8 mouse cellular contexts compared by ENCODE assay signal in the genomic region with DNA sequence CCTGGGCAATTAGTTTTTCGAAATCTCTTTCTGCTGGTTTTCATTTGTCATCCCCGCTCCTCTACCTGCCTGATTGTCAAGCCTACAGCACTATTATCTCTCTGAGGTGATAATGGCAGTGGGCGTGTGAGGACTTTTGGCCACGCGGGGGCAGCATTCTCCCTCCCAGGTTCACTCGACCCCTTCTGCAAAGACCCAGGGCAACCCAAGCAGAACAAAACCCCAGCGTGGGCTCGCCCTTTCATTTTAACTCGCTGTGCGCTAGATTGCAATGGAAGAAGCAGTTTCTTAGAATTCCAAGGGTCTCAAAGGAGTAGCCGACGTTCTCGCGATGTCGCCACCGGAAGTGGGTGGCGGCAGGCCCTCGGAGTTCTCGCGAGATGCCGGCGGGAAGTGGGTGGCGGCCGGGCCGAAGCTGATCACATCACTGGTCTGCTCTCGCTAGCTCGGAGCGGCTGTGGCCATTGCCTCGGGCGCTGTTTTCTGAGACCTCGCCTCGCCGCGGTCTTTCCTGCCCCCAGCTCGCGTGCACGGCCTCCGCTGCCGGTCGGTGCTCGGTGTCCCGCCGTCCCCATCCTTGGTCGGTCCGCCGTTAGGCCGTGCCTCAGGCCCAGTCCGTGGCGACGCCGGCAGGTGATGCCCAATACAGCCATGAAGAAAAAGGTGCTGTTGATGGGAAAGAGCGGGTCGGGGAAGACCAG. TPM values are rescaled to one million over a fixed set of nuclear protein-coding genes. Genes with fewer than 3 reads are reported as not detected.
DNase-seq lines count a peak whose midpoint lies in the region; ATAC-seq lines count a peak whose summit lies in the region.

Gene Rraga, plus strand, starts transcription at position 386 of the 701 bp plus-strand sequence.

- H3K9me3 ChIP-seq in hindbrain, embryonic 14.5 days (ENCODE audit: control insufficient read depth, low read length): no peaks in the 10 kb centered on the region

- H3K36me3 ChIP-seq in hindbrain, embryonic 14.5 days (replicated peaks; ENCODE audit: control insufficient read depth, insufficient read depth): peaks cover 15% of the 10 kb centered on the region; the same call in 1 of the 2 replicates

- ATAC-seq in hindbrain, embryonic 14.5 days (ENCODE audit: low FRiP score): peak; percentile 98

- H3K4me1 ChIP-seq in hindbrain, embryonic 14.5 days (replicated peaks; ENCODE audit: control insufficient read depth, insufficient read depth, low read length): peaks cover 25% of the 10 kb centered on the region

- under 1% methylated on average over 53 of the region's 53 CpGs for WGBS in hindbrain, embryonic 14.5 days

- H3K4me3 ChIP-seq in hindbrain, embryonic 14.5 days (replicated peaks; ENCODE audit: low read length): peak within 1 kb of the TSS; percentile 74

- H3K27ac ChIP-seq in hindbrain, embryonic 14.5 days: peak within 1 kb of the TSS; percentile 93

- no peaks in the 10 kb centered on the region for H3K27me3 ChIP-seq in hindbrain, embryonic 14.5 days (ENCODE audit: control insufficient read depth, insufficient read depth, low read length)

- peak; percentile 98 for DNase-seq in R1 (ENCODE audit: low read depth, low spot score)
- peak; percentile 96 to 97 for DNase-seq in cerebellum, postnatal 25 days
- DNase-seq in frontal cortex, postnatal 25 days (ENCODE audit: low spot score in 2 of 2): peak; percentile 87 to 90
- DNase-seq in hindbrain, embryonic 14.5 days (ENCODE audit: low spot score): peak; percentile 96
- DNase-seq in layer of hippocampus, postnatal 36 days: peak; percentile 91 to 93
- DNase-seq in lung, postnatal 36 days: peak; percentile 97
- peak; percentile 97 for DNase-seq in retina, postnatal 1 day
- DNase-seq in urinary bladder, adult 18-20 months (ENCODE audit: low spot score in 2 of 2): peak; percentile 94 to 96

- peak within 1 kb of the TSS; percentile 96 for H3K9ac ChIP-seq in hindbrain, embryonic 14.5 days

- H3K4me2 ChIP-seq in hindbrain, embryonic 14.5 days (replicated peaks): peak within 1 kb of the TSS; percentile 92

RNA-seq across cellular contexts. Expression of gene Rraga, which starts in this region (rescaled TPM):
- polyA plus RNA-seq in hindbrain, embryonic 14.5 days (2014; fragmentation: Nextera tagmentation; extraction: Ambion mirVana): 145 TPM in 2 replicates
- 100 to 1,000 TPM; 129 to 144 TPM for total RNA-seq in layer of hippocampus, postnatal 36 days (2021)

Comparison
In these comparisons a context has a peak if more than half of its experiments do, and no peak if none do; other contexts are left out.
1. Peak in every context shown above with its lines: DNase-seq, ATAC-seq, H3K4me3 ChIP-seq and H3K27ac ChIP-seq.